Mouse (Mus musculus) heart, embryonic 15.5 days (tissue): ENCODE data around the gene Zfp953. TPM values are rescaled to one million over a fixed set of nuclear protein-coding genes. Genes with fewer than 3 reads are reported as not detected.
"Not testable (repeated sequence)": the region's sequence is repeated elsewhere in the genome, so short reads cannot be mapped to it uniquely, and the experiment has no call there.

Source experiments
- ATAC-seq: fragments of 200-750 bp; cut with Nextera tagmentation; replicated peaks from 2 replicates; pipeline ENCODE4 v1.8.0; 2017; ENCODE audit warnings: low read depth, moderate TSS enrichment; ENCODE audit not compliant: insufficient number of reproducible peaks, insufficient read depth, low FRiP score
- H3K27ac ChIP-seq: fragments of 300-500 bp; sonication (generic); 2 replicates; pipeline ENCODE4 v1.5.1; 2015; ENCODE audit warnings: mild to moderate bottlenecking, inconsistent platforms
- H3K27me3 ChIP-seq: fragments of 300-500 bp; sonication (generic); 2 replicates; pipeline ENCODE4 v1.6.1; 2015; ENCODE audit warnings: inconsistent platforms
- H3K36me3 ChIP-seq: fragments of 300-500 bp; sonication (generic); 2 replicates; pipeline ENCODE4 v1.6.1; 2015; ENCODE audit warnings: mild to moderate bottlenecking, inconsistent platforms
- H3K4me1 ChIP-seq: fragments of 300-500 bp; sonication (generic); replicated peaks from 2 replicates; pipeline ENCODE4 v1.6.1; 2015; ENCODE audit warnings: inconsistent platforms
- H3K4me2 ChIP-seq: fragments of 300-500 bp; sonication (generic); 2 replicates; pipeline ENCODE4 v1.6.1; 2015; ENCODE audit warnings: inconsistent platforms, mild to moderate bottlenecking, moderate library complexity
- H3K4me3 ChIP-seq: fragments of 300-500 bp; sonication (generic); 2 replicates; pipeline ENCODE4 v1.5.1; 2015; ENCODE audit warnings: mild to moderate bottlenecking, inconsistent platforms
- H3K9ac ChIP-seq: fragments of 300-500 bp; sonication (generic); 2 replicates; pipeline ENCODE4 v1.6.1; 2015; ENCODE audit warnings: mild to moderate bottlenecking, inconsistent platforms
- H3K9me3 ChIP-seq: fragments of 300-500 bp; sonication (generic); replicated peaks from 2 replicates; pipeline ENCODE4 v1.6.1; 2016; ENCODE audit warnings: inconsistent platforms
- WGBS: fragments of 180-500 bp; shearing (Covaris S2); methylation state at CpG from one replicate; pipeline ENCODE4 v1.1.7; 2015; ENCODE audit warnings: mixed read lengths; 5-methylcytosine and 5-hydroxymethylcytosine counted together
- polyA plus RNA-seq: library from polyadenylated mRNA; unstranded; fragments of >200 nt; fragmentation: Nextera tagmentation; extraction: Ambion mirVana; gene quantifications from 2 replicates; pipeline ENCODE4 v1.2.1, GENCODE M21; 2015

Zfp953 gene
- polyA plus RNA-seq: 0.67 and 0.72 TPM in 2 replicates

GRCm38 (mm10) chr13:67360131-67360744 lies at the start of gene Zfp953, which contains the start of gene Gm28044:
Zfp953 (minus strand) TSS chr13:67360605.
Gm28044 (minus strand) TSS chr13:67360536.
- H3K27ac ChIP-seq: peak within 1 kb of the TSS; percentile 79
- peak within 1 kb of the TSS; percentile 83 for H3K4me3 ChIP-seq
- H3K9ac ChIP-seq: peak within 1 kb of the TSS; percentile 72
- ATAC-seq: peak; percentile 79
- no peaks in the 10 kb centered on the region for H3K9me3 ChIP-seq
- H3K4me2 ChIP-seq: peak within 1 kb of the TSS; percentile 74
- H3K4me1 ChIP-seq: peaks cover 8% of the 10 kb centered on the region
- WGBS: under 1% methylated on average over 15 of the region's 15 CpGs
- H3K27me3 ChIP-seq: no peaks in the 10 kb centered on the region
- no peaks in the 10 kb centered on the region for H3K36me3 ChIP-seq

- Histone ChIP-seq H3K4me3 (peak within 1 kb of the TSS; percentile 76), H3K9ac (peak within 1 kb of the TSS; percentile 67), H3K27ac (peak within 1 kb of the TSS; percentile 62; the same call in 1 of the 2 replicates), H3K4me2 (peak within 1 kb of the TSS; percentile 62)
- 5% methylated on average over 16 of the region's 16 CpGs for WGBS
- peak; percentile 91 for ATAC-seq
- not testable (repeated sequence) for H3K4me1 ChIP-seq, H3K36me3 ChIP-seq, H3K9me3 ChIP-seq, H3K27me3 ChIP-seq
These were observed 38.9 kb upstream of the Zfp953 start, which contains the start of gene Zfp429 for GRCm38 (mm10) chr13:67399183-67399903. Zfp429 (minus strand) TSS chr13:67399819.

- WGBS: 74% methylated on average over 3 of the region's 3 CpGs
- H3K27ac ChIP-seq, H3K27me3 ChIP-seq, H3K36me3 ChIP-seq, H3K9me3 ChIP-seq, H3K4me3 ChIP-seq, ATAC-seq, H3K9ac ChIP-seq, H3K4me2 ChIP-seq, H3K4me1 ChIP-seq: not testable (repeated sequence)
These were observed 15.8 kb upstream of the Zfp953 start for GRCm38 (mm10) chr13:67376255-67376654.

GRCm38 (mm10) chr13:67375050-67375911 lies 14.9 kb upstream of the Zfp953 start, which contains the start of the genes Gm28041 and Zfp456:
Gm28041 (minus strand) TSS chr13:67375733.
Zfp456 (minus strand) TSS chr13:67375810.
- not testable (repeated sequence) for H3K4me1 ChIP-seq, H3K27me3 ChIP-seq, H3K27ac ChIP-seq, H3K9me3 ChIP-seq, H3K36me3 ChIP-seq
- ATAC-seq: peak; percentile 88
- Histone ChIP-seq H3K9ac (peak within 1 kb of the TSS; percentile 46; the same call in 1 of the 2 replicates), H3K4me2 (peak within 1 kb of the TSS; percentile 61), H3K4me3 (peak within 1 kb of the TSS; percentile 57)
- 12% methylated on average over 15 of the region's 15 CpGs for WGBS

GRCm38 (mm10) chr13:67351854-67352253 lies 8.6 kb downstream of the Zfp953 start:
- Histone ChIP-seq H3K27ac (no peak overlapping the region), H3K4me1 (no peaks in the 10 kb centered on the region), H3K36me3 (no peaks in the 10 kb centered on the region), H3K27me3 (no peaks in the 10 kb centered on the region), H3K4me2 (no peak overlapping the region), H3K9me3 (no peaks in the 10 kb centered on the region), H3K9ac (no peak overlapping the region), H3K4me3 (no peak overlapping the region)
- ATAC-seq: no peak

GRCm38 (mm10) chr13:67343422-67343821 lies 17.0 kb downstream of the Zfp953 start:
- Histone ChIP-seq H3K4me2 (no peak overlapping the region), H3K27ac (no peak overlapping the region), H3K9me3 (no peaks in the 10 kb centered on the region), H3K27me3 (no peaks in the 10 kb centered on the region), H3K36me3 (peaks cover 23% of the 10 kb centered on the region), H3K4me3 (no peak overlapping the region), H3K9ac (no peak overlapping the region), H3K4me1 (no peaks in the 10 kb centered on the region)
- ATAC-seq: no peak
- WGBS: 85% methylated on average over 2 of the region's 2 CpGs

GRCm38 (mm10) chr13:67332877-67333276 lies 27.5 kb downstream of the Zfp953 start:
- H3K9me3 ChIP-seq: no peaks in the 10 kb centered on the region
- ATAC-seq: no peak
- H3K9ac ChIP-seq: peak overlapping the region; percentile 59
- no peaks in the 10 kb centered on the region for H3K36me3 ChIP-seq
- peak overlapping the region; percentile 64 for H3K27ac ChIP-seq
- WGBS: 67% methylated on average over 1 of the region's 1 CpGs
- H3K4me2 ChIP-seq: peak overlapping the region; percentile 75
- H3K27me3 ChIP-seq: no peaks in the 10 kb centered on the region
- H3K4me3 ChIP-seq: peak overlapping the region; percentile 65
- H3K4me1 ChIP-seq: peaks cover 4% of the 10 kb centered on the region; the same call in 1 of the 2 replicates

- Histone ChIP-seq H3K36me3 (no peaks in the 10 kb centered on the region), H3K27me3 (no peaks in the 10 kb centered on the region), H3K9ac (peak within 1 kb of the TSS; percentile 59), H3K27ac (peak within 1 kb of the TSS; percentile 64), H3K4me2 (peak within 1 kb of the TSS; percentile 75), H3K4me3 (peak within 1 kb of the TSS; percentile 65), H3K9me3 (no peaks in the 10 kb centered on the region), H3K4me1 (peaks cover 4% of the 10 kb centered on the region; the same call in 1 of the 2 replicates)
- WGBS: 9% methylated on average over 17 of the region's 17 CpGs
- ATAC-seq: peak; percentile 88
These were observed 28.2 kb downstream of the Zfp953 start, which contains the start of gene Zfp595 for GRCm38 (mm10) chr13:67332019-67332724. Zfp595 (minus strand) TSS chr13:67332570.

- Histone ChIP-seq H3K27me3 (no peaks in the 10 kb centered on the region), H3K4me3 (peak overlapping the region; percentile 88), H3K9me3 (no peaks in the 10 kb centered on the region; the same call in 1 of the 2 replicates), H3K36me3 (no peaks in the 10 kb centered on the region), H3K27ac (peak overlapping the region; percentile 77; the same call in 1 of the 2 replicates), H3K4me1 (peaks cover 7% of the 10 kb centered on the region; the same call in 1 of the 2 replicates), H3K4me2 (peak overlapping the region; percentile 79), H3K9ac (peak overlapping the region; percentile 89)
- WGBS: 26% methylated on average over 5 of the region's 5 CpGs
- peak; percentile 48; the same call in 1 of the 2 replicates for ATAC-seq
These were observed 53.7 kb downstream of the Zfp953 start for GRCm38 (mm10) chr13:67306718-67307117.
